Mouse (Mus musculus) layer of hippocampus, adult 9-10 months (tissue): ENCODE measurements around the gene Epo.

Source experiments
- DNase-seq: peaks from one replicate; pipeline ENCODE4 v3.0.0; 2022; ENCODE audit warnings: low spot score

Epo gene

DNA sequence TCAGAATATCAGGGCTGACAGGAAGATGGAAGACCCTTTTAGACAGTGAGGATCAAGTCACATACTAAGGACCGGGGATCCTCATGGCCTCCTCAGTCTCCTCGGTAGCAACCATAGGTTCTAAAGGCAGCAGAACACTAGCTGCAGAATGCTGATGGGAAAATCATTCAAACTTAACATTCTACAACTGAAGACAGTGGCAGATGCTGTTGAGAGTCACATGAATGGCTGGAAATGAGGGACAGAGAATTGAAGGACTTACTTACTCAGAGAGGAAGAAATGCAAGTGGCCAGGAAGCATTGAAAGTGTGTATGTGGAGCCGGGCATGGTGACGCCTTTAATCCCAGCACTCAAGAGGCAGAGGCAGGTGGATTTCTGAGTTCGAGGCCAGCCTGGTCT lies 56.1 kb downstream of the Epo start, which contains the start of gene Zan:
Gene Zan (minus strand): TSS at position 101 of the 400 bp plus-strand sequence.
- DNase-seq = no peak

GRCm38 (mm10) chr5:137474351-137474750 lies 58.7 kb downstream of the Epo start:
- no peak for DNase-seq

DNA sequence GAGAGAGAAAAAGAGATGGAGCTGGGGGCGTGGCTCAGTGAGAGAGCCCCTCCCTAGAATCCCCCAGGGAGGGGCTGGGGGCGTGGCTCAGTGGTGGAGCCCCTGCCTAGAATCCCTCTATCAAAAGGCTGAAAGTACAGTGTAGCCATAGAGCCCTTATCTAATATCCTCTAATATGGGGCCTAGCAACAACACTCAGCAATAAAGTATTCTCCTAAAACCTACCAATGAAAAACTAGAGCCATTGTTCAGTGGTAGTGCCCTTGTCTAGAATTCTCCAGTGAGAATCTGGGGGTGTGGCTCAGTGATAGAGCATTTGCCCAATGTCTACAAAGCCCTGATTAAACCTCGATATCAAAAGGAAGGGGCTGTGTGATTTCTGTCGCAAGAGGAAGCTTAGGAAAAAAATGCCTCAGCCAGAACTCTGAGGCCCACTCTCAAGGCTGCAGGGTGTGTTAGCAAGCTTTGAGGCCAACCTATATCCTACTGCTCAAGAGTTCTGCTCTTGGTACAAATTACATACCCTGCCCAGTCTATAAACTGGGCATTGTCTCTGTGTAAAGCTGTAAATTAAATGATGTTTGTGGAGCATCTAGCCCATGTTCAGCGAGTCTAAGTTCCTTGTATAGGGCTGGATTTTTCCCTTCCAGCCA lies 60.7 kb downstream of the Epo start:
- DNase-seq = no peak

- no peak for DNase-seq
Observed at GRCm38 (mm10) chr5:137466946-137467345, 66.1 kb downstream of the Epo start.

- DNase-seq = peak; percentile 4
Observed at GRCm38 (mm10) chr5:137465049-137465448, 68.0 kb downstream of the Epo start.

GRCm38 (mm10) chr5:137455866-137456591 lies 77.0 kb downstream of the Epo start:
- DNase-seq = no peak

DNA sequence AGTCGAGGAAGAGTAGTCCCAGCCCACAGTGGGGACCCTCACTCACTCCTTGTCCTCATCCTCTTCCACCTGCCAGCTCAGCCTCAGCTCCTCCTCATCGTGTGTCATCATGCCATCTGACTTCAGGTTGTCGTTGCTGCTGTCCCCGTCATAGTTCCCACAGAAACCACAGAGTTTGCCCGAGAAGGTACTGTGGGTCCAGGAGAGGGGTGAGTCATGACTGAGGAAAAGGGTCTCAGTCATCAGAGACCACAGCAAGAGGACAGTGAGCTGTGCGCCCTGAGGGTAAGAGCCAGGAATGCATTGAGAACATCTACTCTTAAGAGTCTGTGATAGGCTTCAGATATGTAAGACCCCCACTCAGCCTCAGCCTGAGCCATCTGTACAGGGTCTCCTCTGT lies 77.8 kb downstream of the Epo start:
- no peak for DNase-seq

- no peak for DNase-seq
Observed at GRCm38 (mm10) chr5:137445536-137445935, 87.5 kb downstream of the Epo start.

GRCm38 (mm10) chr5:137440216-137440855 lies 92.7 kb downstream of the Epo start:
- no peak for DNase-seq

DNA sequence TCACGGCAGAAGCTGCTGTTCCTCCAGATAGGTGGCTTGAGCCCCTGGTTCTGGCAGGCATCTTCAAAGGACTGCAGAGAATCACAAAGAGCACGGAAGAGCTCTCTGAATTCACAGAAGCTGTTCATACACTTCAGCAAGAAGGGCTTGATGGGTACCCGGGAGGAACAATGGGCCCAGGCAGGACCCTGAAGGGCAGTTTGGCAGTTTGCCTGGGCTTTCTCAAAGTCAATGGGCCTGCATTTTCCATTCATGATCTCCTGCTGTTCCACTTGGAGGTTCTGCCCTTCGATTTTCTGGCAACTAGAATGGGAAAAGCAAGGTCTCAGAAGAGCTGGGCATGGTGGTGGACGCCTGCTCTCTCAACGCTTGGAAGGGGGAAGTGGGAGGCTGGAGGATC lies 99.2 kb downstream of the Epo start:
- no peak for DNase-seq
